Mouse (Mus musculus) megakaryocyte, embryonic 14.5 days (primary cell): Measurements from ENCODE around the gene Ugt1a6b.

ENCODE experiments used
- FLI1 ChIP-seq: IDR thresholded peaks from 2 replicates; pipeline ENCODE4 v1.6.1; 2012; ENCODE audit warnings: low read length, inconsistent platforms, mixed read lengths
- GATA1 ChIP-seq: IDR thresholded peaks from 3 replicates; pipeline ENCODE4 v1.6.1; 2012; ENCODE audit warnings: mixed read lengths, low read length, inconsistent platforms, borderline replicate concordance

GRCm38 (mm10) chr1:88245881-88246280, 142.8 kb downstream of the Ugt1a6b start:
- TF ChIP-seq GATA1 (no peak), FLI1 (no peak)
